Mouse (Mus musculus) ES-E14 (cell line): ENCODE measurements around the gene Fam228a. TPM values are rescaled to one million over a fixed set of nuclear protein-coding genes. Genes with fewer than 3 reads are reported as not detected.
"Not testable (repeated sequence)": the region's sequence is repeated elsewhere in the genome, so short reads cannot be mapped to it uniquely, and the experiment has no call there.

Experiments used
- DNase-seq: peaks from one replicate; pipeline ENCODE4 v3.0.0-alpha.2; 2013; ENCODE audit warnings: low read depth, low spot score
- H3K27ac ChIP-seq: 2 replicates; pipeline ENCODE4 v1.5.1; 2012; ENCODE audit warnings: low read depth, mild to moderate bottlenecking, low read length, moderate library complexity, mixed read lengths; ENCODE audit not compliant: poor library complexity, insufficient read depth, severe bottlenecking
- H3K36me3 ChIP-seq: 2 replicates; pipeline ENCODE4 v1.6.1; 2012; ENCODE audit warnings: mild to moderate bottlenecking, low read length, moderate library complexity, mixed read lengths; ENCODE audit not compliant: control insufficient read depth, poor library complexity, insufficient read depth, severe bottlenecking
- H3K4me1 ChIP-seq, 2 experiments: fragments of 150-350 bp in 1 of 2; sonication (generic) in 1 of 2; 2 replicates each; pipeline ENCODE4 v1.6.1; 2012; ENCODE audit warnings: low read length in 2 of 2, mild to moderate bottlenecking in 1 of 2, mixed read lengths in 1 of 2; ENCODE audit not compliant: control insufficient read depth in 2 of 2, insufficient read depth in 2 of 2, poor library complexity in 1 of 2
- H3K4me3 ChIP-seq, 2 experiments: fragments of 150-350 bp in 1 of 2; sonication (generic) in 1 of 2; 2 replicates each; pipeline ENCODE4 v1.5.1; 2012; ENCODE audit warnings: low read length in 2 of 2, low read depth in 1 of 2, mild to moderate bottlenecking in 1 of 2, mixed read lengths in 1 of 2; ENCODE audit not compliant: insufficient read depth in 1 of 2, poor library complexity in 1 of 2, severe bottlenecking in 1 of 2
- H3K9ac ChIP-seq: 2 replicates; pipeline ENCODE4 v1.6.1; 2012; ENCODE audit warnings: low read depth, mild to moderate bottlenecking, low read length, mixed read lengths; ENCODE audit not compliant: poor library complexity, insufficient read depth, severe bottlenecking
- H3K9me3 ChIP-seq: fragments of 150-350 bp; sonication (generic); 2 replicates; pipeline ENCODE4 v1.6.1; 2012; ENCODE audit warnings: low read depth, mild to moderate bottlenecking, low read length; ENCODE audit not compliant: control insufficient read depth, insufficient read depth
- CHD2 ChIP-seq: IDR thresholded peaks from 2 replicates; pipeline ENCODE4 v1.6.1; 2014; ENCODE audit warnings: mild to moderate bottlenecking, low read depth, low read length, inconsistent platforms
- HCFC1 ChIP-seq: IDR thresholded peaks from 2 replicates; pipeline ENCODE4 v1.6.1; 2012; ENCODE audit warnings: low read length, inconsistent platforms, borderline replicate concordance; ENCODE audit not compliant: insufficient read depth
- MAFK ChIP-seq: IDR thresholded peaks from 2 replicates; pipeline ENCODE4 v1.6.1; 2014; ENCODE audit warnings: mild to moderate bottlenecking, low read depth, low read length, inconsistent platforms; ENCODE audit not compliant: insufficient read depth
- ZC3H11A ChIP-seq: IDR thresholded peaks from 2 replicates; pipeline ENCODE4 v1.6.1; 2012; ENCODE audit warnings: low read depth, mild to moderate bottlenecking, inconsistent platforms, low read length, borderline replicate concordance
- ZNF384 ChIP-seq: IDR thresholded peaks from 2 replicates; pipeline ENCODE4 v1.6.1; 2012; ENCODE audit warnings: low read depth, low read length, inconsistent platforms
- in situ Hi-C, 2 experiments: fragments of 600-800 bp; cut with MboI; formaldehyde crosslinking; loops; one replicate each; pipeline ENCODE4 v1.15.1; 2025; ENCODE audit warnings: low sequenced_read_pairs in 2 of 2, inconsistent platforms in 1 of 2; ENCODE audit not compliant: unreplicated experiment in 2 of 2
- total RNA-seq: library from RNA; depleted of rRNA; stranded (reverse); fragments of 300-350 nt; gene quantifications from 2 replicates; pipeline ENCODE4 v1.2.3, GENCODE M21; 2012

The Fam228a gene
- total RNA-seq, 1 experiment = 0.31 TPM

DNA sequence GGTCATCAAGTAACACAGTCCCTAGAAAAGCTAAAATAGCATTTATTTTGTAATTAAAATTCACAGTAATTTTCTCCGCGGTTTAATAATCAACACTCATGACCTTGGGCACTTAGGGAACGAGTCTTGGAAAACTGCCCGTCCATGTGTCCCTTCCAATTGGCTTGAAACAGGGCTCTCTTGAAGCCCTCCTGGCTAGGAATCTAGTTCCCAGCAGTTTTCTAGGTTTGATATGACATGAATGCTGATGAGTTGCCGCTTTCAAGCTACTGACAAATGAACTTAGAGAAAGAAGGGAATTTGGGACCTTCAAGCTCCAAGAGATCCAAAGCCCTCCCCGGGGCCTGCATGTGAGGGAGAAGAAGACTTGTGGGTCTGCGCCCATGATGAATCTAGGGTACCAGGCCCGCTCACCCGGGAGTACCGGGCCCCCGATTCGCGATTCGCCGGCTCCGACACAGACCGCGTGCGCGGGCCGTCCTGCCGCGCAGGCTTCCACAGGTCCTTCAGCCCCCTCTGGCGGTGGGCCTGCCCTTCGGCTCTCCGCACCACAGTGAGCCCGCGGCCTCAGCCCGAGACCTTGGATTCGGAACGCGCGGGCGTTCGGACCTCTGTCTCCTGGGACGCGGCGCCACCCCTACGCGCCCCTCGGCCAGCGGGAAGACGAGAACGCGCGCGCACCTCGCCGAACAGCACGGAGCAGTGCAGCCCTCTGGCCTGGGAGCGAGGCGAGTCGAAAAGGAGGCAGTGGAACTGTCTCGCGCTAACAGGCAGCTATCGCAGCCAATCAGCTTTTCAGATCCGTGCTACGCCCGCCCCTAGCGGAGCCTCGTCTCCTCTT is 30.5 kb upstream of the Fam228a start, which contains the start of the genes Pfn4 and Fam228b:
Pfn4 (plus strand) TSS at position 531 of the 841 bp plus-strand sequence.
Fam228b (minus strand) TSS at position 776 of the 841 bp plus-strand sequence.
- Histone ChIP-seq H3K9ac (peak within 1 kb of the TSS; percentile 78), H3K4me3 (peak within 1 kb of the TSS; percentile 68 to 79), H3K27ac (no peak within 1 kb of the TSS), H3K4me1 (no peaks in the 10 kb centered on the region; a peak in 1 of 4 replicates), H3K9me3 (no peaks in the 10 kb centered on the region), H3K36me3 (no peaks in the 10 kb centered on the region)
- in situ Hi-C loops = no loop called here
- no peak for TF ChIP-seq MAFK
- TF ChIP-seq CHD2 = peak; percentile 62
- 0 out of 2 replicates have a peak, but pooled peaks have one; percentile 40 for TF ChIP-seq ZC3H11A
- DNase-seq = peak; percentile 92

DNA sequence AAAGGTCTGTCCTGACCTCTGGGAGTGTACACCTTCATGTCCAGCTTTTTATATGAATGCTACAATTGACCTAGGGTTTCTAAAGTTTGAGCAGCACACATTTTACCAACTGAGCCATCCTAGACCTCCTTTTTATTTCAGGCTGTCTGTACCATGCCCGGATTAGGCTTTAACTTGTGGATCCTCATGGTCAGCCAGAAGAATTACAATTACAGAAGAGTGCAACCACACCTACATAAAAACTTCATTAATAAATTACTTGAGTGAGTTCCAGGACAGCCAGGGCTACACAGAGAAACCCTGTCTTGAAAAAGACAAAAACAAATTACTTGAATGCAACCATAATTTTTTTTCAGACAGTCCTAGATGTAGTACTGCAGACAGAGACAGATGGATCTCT is 18.8 kb upstream of the Fam228a start:
- Histone ChIP-seq H3K9me3 (no peaks in the 10 kb centered on the region), H3K36me3 (no peaks in the 10 kb centered on the region), H3K4me3 (no peak overlapping the region), H3K9ac (no peak overlapping the region), H3K4me1 (no peaks in the 10 kb centered on the region), H3K27ac (no peak overlapping the region)
- in situ Hi-C loops = no loop called here
- DNase-seq = no peak
- TF ChIP-seq ZC3H11A (no peak), MAFK (no peak), HCFC1 (no peak), ZNF384 (no peak), CHD2 (no peak)

- H3K27ac ChIP-seq, H3K9ac ChIP-seq, H3K9me3 ChIP-seq, H3K4me3 ChIP-seq, DNase-seq, in situ Hi-C loops, H3K4me1 ChIP-seq, H3K36me3 ChIP-seq: not testable (repeated sequence)
Measured at GRCm38 (mm10) chr12:4754451-4754850, 16.2 kb upstream of the Fam228a start.

DNA sequence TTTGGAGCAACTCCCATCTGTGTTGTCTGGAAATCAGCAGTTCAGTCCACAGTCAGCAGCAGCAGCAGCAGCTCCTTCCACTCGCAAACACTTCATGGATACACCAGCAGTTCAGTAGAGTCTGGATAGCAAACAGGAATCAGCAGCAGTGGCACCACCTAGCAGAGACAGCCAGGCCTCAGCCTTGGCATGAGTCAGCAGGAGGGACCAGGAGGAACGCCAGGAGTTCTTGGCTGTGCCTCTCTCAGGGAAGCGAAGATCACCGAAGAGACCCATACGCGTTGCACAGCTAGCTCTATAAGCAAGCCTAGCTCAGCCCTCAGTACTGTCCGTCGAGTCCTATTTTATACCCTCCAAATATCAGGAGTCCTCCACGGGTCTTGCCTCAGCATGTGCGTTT is 6.3 kb upstream of the Fam228a start:
- no peaks in the 10 kb centered on the region for H3K9me3 ChIP-seq
- H3K36me3 ChIP-seq = no peaks in the 10 kb centered on the region
- no peak overlapping the region for H3K27ac ChIP-seq
- in situ Hi-C loops = no loop called here
- TF ChIP-seq HCFC1 (no peak), MAFK (no peak), ZNF384 (no peak), CHD2 (no peak), ZC3H11A (no peak)
- no peak overlapping the region for H3K9ac ChIP-seq
- DNase-seq = no peak
- no peaks in the 10 kb centered on the region for H3K4me1 ChIP-seq
- H3K4me3 ChIP-seq = no peak overlapping the region

GRCm38 (mm10) chr12:4742183-4742582 is 4.0 kb upstream of the Fam228a start:
- no peak for TF ChIP-seq HCFC1
- TF ChIP-seq CHD2 = no peak
- no peak for TF ChIP-seq ZC3H11A
- no peak for TF ChIP-seq MAFK
- no peak for TF ChIP-seq ZNF384
- Histone ChIP-seq H3K9me3 (no peaks in the 10 kb centered on the region), H3K36me3 (no peaks in the 10 kb centered on the region), H3K9ac (no peak overlapping the region), H3K4me1 (peaks cover 0 to 3% of the 10 kb centered on the region in 2 experiments; a peak in 1 of 4 replicates), H3K27ac (no peak overlapping the region), H3K4me3 (no peak overlapping the region)
- no peak for DNase-seq
- in situ Hi-C loops = no loop called here
